Mouse (Mus musculus) neural tube, embryonic 15.5 days (tissue): ENCODE measurements around the gene Sod1. TPM values are rescaled to one million over a fixed set of nuclear protein-coding genes. Genes with fewer than 3 reads are reported as not detected.

Experiments used
- ATAC-seq: fragments of 200-750 bp; cut with Nextera tagmentation; 2 replicates; pipeline ENCODE4 v1.8.0; 2017; ENCODE audit warnings: mild to moderate bottlenecking, moderate TSS enrichment, moderate library complexity; ENCODE audit not compliant: low FRiP score
- H3K27ac ChIP-seq: fragments of 300-500 bp; sonication (generic); replicated peaks from 2 replicates; pipeline ENCODE4 v1.5.1; 2015; ENCODE audit warnings: mild to moderate bottlenecking, inconsistent platforms
- H3K27me3 ChIP-seq: fragments of 300-500 bp; sonication (generic); replicated peaks from 2 replicates; pipeline ENCODE4 v1.6.1; 2015; ENCODE audit warnings: inconsistent platforms
- H3K36me3 ChIP-seq: fragments of 300-500 bp; sonication (generic); 2 replicates; pipeline ENCODE4 v1.6.1; 2015; ENCODE audit warnings: inconsistent platforms
- H3K4me1 ChIP-seq: fragments of 300-500 bp; sonication (generic); 2 replicates; pipeline ENCODE4 v1.6.1; 2015; ENCODE audit warnings: inconsistent platforms
- H3K4me2 ChIP-seq: fragments of 300-500 bp; sonication (generic); 2 replicates; pipeline ENCODE4 v1.6.1; 2015; ENCODE audit warnings: inconsistent platforms, mild to moderate bottlenecking, moderate library complexity
- H3K4me3 ChIP-seq: fragments of 300-500 bp; sonication (generic); replicated peaks from 2 replicates; pipeline ENCODE4 v1.5.1; 2015; ENCODE audit warnings: mild to moderate bottlenecking, inconsistent platforms
- H3K9ac ChIP-seq: fragments of 300-500 bp; sonication (generic); replicated peaks from 2 replicates; pipeline ENCODE4 v1.6.1; 2015; ENCODE audit warnings: mild to moderate bottlenecking, inconsistent platforms
- H3K9me3 ChIP-seq: fragments of 300-500 bp; sonication (generic); replicated peaks from 2 replicates; pipeline ENCODE4 v1.6.1; 2016; ENCODE audit warnings: inconsistent platforms
- WGBS: fragments of 180-500 bp; shearing (Covaris S2); methylation state at CpG from one replicate; pipeline ENCODE4 v1.1.7; 2015; ENCODE audit warnings: mixed read lengths; 5-methylcytosine and 5-hydroxymethylcytosine counted together
- polyA plus RNA-seq: library from polyadenylated mRNA; unstranded; fragments of >200 nt; fragmentation: Nextera tagmentation; extraction: Ambion mirVana; gene quantifications from 2 replicates; pipeline ENCODE4 v1.2.1, GENCODE M21; 2015

Sod1 gene
- polyA plus RNA-seq, 1 experiment from 2014 or later, result 998 TPM

DNA sequence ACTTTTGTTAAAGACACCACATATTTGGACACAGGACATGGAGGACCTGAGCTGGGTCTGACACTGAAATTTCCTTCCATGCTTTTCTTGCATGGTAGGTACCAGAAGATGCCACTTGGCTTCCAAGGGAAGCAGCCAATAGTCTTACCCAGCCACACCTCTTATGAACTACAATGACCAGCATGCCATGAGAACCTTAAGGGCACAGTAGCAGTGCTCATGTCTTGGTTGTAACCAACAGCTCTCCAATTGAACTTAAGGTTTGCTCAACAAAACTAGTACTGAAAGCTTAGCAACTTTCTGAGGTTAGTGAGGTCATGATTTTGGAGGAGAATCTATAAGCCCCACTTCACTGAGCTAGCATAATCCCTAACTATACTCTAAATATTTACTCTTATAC is 26.8 kb upstream of the Sod1 start:
- no peaks in the 10 kb centered on the region for H3K9me3 ChIP-seq
- no peak overlapping the region for H3K9ac ChIP-seq
- no peak overlapping the region for H3K4me2 ChIP-seq
- peaks cover 9% of the 10 kb centered on the region; the same call in 1 of the 2 replicates for H3K4me1 ChIP-seq
- H3K4me3 ChIP-seq, result no peak overlapping the region
- no peak overlapping the region for H3K27ac ChIP-seq
- ATAC-seq, result no peak
- no peaks in the 10 kb centered on the region for H3K36me3 ChIP-seq
- H3K27me3 ChIP-seq, result no peaks in the 10 kb centered on the region

DNA sequence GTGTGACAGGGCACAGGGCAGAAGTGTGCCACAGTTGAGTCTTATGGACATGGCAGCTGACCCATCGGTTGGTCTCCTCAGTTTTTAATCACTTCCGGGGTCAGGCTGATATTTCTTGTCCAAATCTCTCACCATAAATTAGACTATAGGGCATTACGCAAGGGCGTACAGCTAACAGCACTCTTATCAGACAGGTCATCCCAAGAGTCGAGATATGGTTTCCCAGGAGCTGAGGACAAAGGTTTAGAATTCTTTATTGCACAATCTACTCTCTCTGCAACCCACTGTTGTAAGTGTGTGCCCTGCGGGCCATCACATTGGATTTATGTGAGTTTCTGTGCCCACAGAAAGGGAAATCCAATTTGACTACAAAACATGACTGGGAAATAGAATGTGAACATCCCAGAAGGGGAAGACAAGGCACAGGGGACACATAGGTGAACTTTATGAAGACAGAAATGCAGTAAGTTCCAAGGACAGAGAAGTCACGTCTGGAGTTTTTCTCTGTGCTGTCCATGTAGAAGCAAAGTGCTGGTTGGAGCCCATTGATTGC is 23.8 kb upstream of the Sod1 start:
- ATAC-seq, result no peak
- H3K9me3 ChIP-seq, result no peaks in the 10 kb centered on the region
- H3K36me3 ChIP-seq, result no peaks in the 10 kb centered on the region
- no peak overlapping the region for H3K4me3 ChIP-seq
- H3K9ac ChIP-seq, result no peak overlapping the region
- H3K4me2 ChIP-seq, result peak overlapping the region; percentile 58; the same call in 1 of the 2 replicates
- no peak overlapping the region for H3K27ac ChIP-seq
- peaks cover 9% of the 10 kb centered on the region; the same call in 1 of the 2 replicates for H3K4me1 ChIP-seq
- 79% methylated on average over 7 of the region's 7 CpGs for WGBS
- no peaks in the 10 kb centered on the region for H3K27me3 ChIP-seq

- peak; percentile 90 for ATAC-seq
- Histone ChIP-seq H3K9ac (peak overlapping the region; percentile 36; the same call in 1 of the 2 replicates), H3K27ac (no peak overlapping the region), H3K4me1 (peaks cover 9% of the 10 kb centered on the region; the same call in 1 of the 2 replicates), H3K4me3 (peak overlapping the region; percentile 43), H3K4me2 (peak overlapping the region; percentile 58), H3K9me3 (no peaks in the 10 kb centered on the region), H3K27me3 (no peaks in the 10 kb centered on the region), H3K36me3 (no peaks in the 10 kb centered on the region)
- WGBS, result 4% methylated on average over 22 of the region's 22 CpGs
These were observed 23.1 kb upstream of the Sod1 start for GRCm38 (mm10) chr16:90197337-90197973.

DNA sequence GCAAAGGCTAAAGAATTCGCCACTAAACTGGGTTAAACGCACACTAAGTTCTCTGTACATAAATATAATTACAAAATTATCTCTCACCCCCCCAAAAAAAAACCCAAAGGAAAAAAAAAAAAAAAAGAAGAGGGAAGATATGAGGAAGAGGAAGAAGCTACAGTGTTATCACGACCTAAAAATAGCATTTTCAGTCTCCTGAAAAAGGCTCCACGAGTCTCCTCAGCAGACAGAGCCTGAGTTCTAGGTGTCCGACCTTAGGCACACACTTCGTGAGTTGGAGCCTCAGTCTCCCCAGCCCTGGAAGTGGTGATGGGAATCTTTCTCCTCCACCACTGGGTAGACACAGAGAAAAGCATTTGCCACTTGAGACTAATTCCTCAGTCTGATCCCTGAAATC is 21.9 kb upstream of the Sod1 start:
- Histone ChIP-seq H3K9ac (no peak overlapping the region), H3K36me3 (no peaks in the 10 kb centered on the region), H3K4me2 (no peak overlapping the region), H3K4me1 (peaks cover 9% of the 10 kb centered on the region; the same call in 1 of the 2 replicates), H3K9me3 (no peaks in the 10 kb centered on the region), H3K4me3 (no peak overlapping the region), H3K27ac (no peak overlapping the region), H3K27me3 (no peaks in the 10 kb centered on the region)
- no peak for ATAC-seq
- 87% methylated on average over 6 of the region's 6 CpGs for WGBS

DNA sequence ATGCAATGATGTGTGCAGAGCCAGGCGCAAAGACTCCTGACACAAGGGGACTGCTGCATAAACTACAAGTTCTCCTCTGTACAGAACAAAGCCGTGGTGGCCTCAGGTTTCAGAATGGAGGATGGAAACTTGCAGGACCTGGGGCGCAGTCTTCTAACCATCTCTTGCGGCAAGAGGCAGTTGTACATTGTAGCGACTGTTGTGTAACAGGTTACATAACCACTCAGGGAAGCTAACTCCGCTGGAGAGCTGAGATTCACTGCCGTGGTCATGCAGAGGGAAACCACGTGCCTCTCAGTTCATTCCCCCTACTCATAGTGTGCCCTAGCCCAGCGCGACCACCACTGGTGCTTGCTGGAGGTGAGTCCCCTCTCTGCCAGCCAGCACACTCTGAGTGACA is 21.4 kb upstream of the Sod1 start:
- Histone ChIP-seq H3K27me3 (no peaks in the 10 kb centered on the region), H3K27ac (no peak overlapping the region), H3K36me3 (no peaks in the 10 kb centered on the region), H3K4me1 (peaks cover 9% of the 10 kb centered on the region; the same call in 1 of the 2 replicates), H3K9me3 (no peaks in the 10 kb centered on the region), H3K4me3 (no peak overlapping the region), H3K9ac (no peak overlapping the region), H3K4me2 (no peak overlapping the region)
- WGBS, result 89% methylated on average over 10 of the region's 10 CpGs
- ATAC-seq, result no peak

DNA sequence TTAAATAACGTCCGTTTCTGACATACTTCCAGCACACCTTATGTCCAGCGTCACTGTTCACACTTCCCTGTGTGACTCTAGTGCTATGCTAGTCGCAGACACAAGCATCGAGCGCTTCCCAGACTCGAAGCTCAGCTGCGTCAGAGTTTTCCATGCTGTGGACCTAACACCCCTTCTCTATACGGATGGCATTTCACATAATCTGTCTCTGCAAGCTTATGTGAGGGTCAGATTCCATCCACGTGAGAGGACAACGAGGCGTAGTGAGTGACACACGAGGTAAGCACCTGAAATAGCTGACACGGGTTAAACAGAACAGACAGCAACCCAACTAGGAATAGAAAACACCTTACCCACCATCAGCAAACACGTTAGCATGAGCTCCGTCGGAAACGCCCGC is 18.4 kb upstream of the Sod1 start:
- no peak for ATAC-seq
- no peaks in the 10 kb centered on the region for H3K9me3 ChIP-seq
- 82% methylated on average over 19 of the region's 19 CpGs for WGBS
- H3K4me2 ChIP-seq, result no peak overlapping the region
- no peak overlapping the region for H3K27ac ChIP-seq
- H3K4me1 ChIP-seq, result peaks cover 9% of the 10 kb centered on the region; the same call in 1 of the 2 replicates
- H3K4me3 ChIP-seq, result no peak overlapping the region
- no peak overlapping the region for H3K9ac ChIP-seq
- H3K36me3 ChIP-seq, result no peaks in the 10 kb centered on the region
- H3K27me3 ChIP-seq, result no peaks in the 10 kb centered on the region

DNA sequence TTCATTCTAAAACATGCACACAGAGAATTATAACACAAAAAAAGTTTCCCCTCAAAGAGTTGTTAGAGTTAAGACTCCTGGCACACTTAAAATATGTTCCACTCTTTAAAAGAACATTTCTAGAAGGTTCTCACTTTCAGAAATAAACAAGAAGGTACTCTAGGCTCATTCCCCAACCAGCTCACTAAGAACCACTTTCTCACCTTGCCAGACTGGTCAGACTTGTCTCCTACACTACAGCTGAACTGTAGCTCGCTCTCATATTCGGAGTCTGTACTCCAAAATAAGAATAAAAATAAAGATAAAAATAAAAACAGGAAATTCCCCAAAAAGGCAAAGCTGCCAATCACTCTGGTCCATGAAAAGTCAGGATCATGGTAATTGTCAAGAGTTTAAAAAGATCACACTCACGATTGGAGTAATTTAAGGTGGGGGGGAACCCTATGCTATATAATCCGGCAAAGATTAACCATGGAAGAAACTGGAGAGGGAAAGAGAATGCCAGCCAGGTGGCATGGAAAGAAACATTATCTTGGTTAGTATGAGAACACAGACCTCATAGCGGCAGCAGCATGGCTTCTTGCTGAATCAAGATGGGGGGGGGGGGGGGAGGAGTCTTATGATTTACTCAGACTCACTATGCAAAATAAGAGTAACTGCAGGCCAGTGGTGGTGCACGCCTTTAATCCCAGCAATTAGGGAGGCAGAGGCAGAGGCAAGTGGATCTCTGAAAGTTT is 17.2 kb upstream of the Sod1 start:
- no peaks in the 10 kb centered on the region for H3K4me1 ChIP-seq
- ATAC-seq, result no peak

GRCm38 (mm10) chr16:90204868-90205267 is 15.7 kb upstream of the Sod1 start:
- H3K4me2 ChIP-seq, result no peak overlapping the region
- WGBS, result 99% methylated on average over 2 of the region's 2 CpGs
- no peaks in the 10 kb centered on the region for H3K4me1 ChIP-seq
- no peak for ATAC-seq
- no peak overlapping the region for H3K4me3 ChIP-seq
- H3K27me3 ChIP-seq, result no peaks in the 10 kb centered on the region
- no peak overlapping the region for H3K27ac ChIP-seq
- H3K9ac ChIP-seq, result no peak overlapping the region
- no peaks in the 10 kb centered on the region for H3K36me3 ChIP-seq
- no peaks in the 10 kb centered on the region for H3K9me3 ChIP-seq

More for the DNA sequence above, 17.2 kb upstream of the Sod1 start:
- no peak overlapping the region for H3K4me3 ChIP-seq
- no peak overlapping the region for H3K27ac ChIP-seq
- no peak overlapping the region for H3K9ac ChIP-seq
- H3K4me2 ChIP-seq, result no peak overlapping the region
- H3K36me3 ChIP-seq, result no peaks in the 10 kb centered on the region
- WGBS, result 83% methylated on average over 6 of the region's 6 CpGs
- no peaks in the 10 kb centered on the region for H3K9me3 ChIP-seq
- H3K27me3 ChIP-seq, result no peaks in the 10 kb centered on the region

GRCm38 (mm10) chr16:90208996-90209395 is 11.6 kb upstream of the Sod1 start:
- no peak for ATAC-seq
- WGBS, result 83% methylated on average over 3 of the region's 3 CpGs
- Histone ChIP-seq H3K4me1 (no peaks in the 10 kb centered on the region), H3K27ac (no peak overlapping the region), H3K4me3 (no peak overlapping the region), H3K9me3 (no peaks in the 10 kb centered on the region), H3K4me2 (no peak overlapping the region), H3K27me3 (no peaks in the 10 kb centered on the region), H3K36me3 (no peaks in the 10 kb centered on the region), H3K9ac (no peak overlapping the region)

GRCm38 (mm10) chr16:90210717-90211116 is 9.8 kb upstream of the Sod1 start:
- ATAC-seq, result no peak
- Histone ChIP-seq H3K27me3 (no peaks in the 10 kb centered on the region), H3K27ac (no peak overlapping the region), H3K36me3 (no peaks in the 10 kb centered on the region), H3K4me3 (no peak overlapping the region), H3K9ac (no peak overlapping the region), H3K4me1 (no peaks in the 10 kb centered on the region), H3K4me2 (no peak overlapping the region), H3K9me3 (no peaks in the 10 kb centered on the region)
- WGBS, result 88% methylated on average over 10 of the region's 10 CpGs

DNA sequence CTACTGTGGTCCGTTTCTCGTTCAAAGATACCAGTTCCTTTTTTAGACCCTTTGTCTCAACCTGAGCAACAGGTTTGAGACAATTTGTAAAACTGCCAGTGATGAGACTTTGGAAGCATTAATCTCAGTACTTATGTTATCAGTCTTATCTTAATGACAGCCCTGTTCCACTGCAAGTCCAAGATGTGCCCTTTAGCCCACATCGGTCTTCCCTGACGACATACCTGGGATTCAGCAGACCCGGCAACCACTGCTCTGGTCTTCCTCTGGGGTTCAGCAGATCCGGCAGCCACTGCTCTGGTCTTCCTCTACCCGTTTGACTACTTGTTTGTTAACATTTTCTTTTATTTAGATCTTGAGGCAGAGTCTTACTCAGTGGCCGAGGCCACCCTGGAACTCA is 8.8 kb upstream of the Sod1 start:
- Histone ChIP-seq H3K4me1 (no peaks in the 10 kb centered on the region), H3K4me2 (no peak overlapping the region), H3K27me3 (no peaks in the 10 kb centered on the region), H3K36me3 (no peaks in the 10 kb centered on the region), H3K27ac (no peak overlapping the region), H3K9me3 (no peaks in the 10 kb centered on the region), H3K4me3 (no peak overlapping the region), H3K9ac (no peak overlapping the region)
- WGBS, result 87% methylated on average over 8 of the region's 8 CpGs
- ATAC-seq, result no peak
